Comparison of ENCODE assay signal across 22 mouse cellular contexts in genomic region chr2:73996986-73997385, GRCm38 (mm10).
"Had no signal": no experiment of that assay in that cellular context is flagged by ENCODE, and none has a peak within 500 bp of the region (broad histone marks: within the 10 kb centered on the region; RNA-seq: fewer than 3 reads in every experiment).

No protein-coding gene starts in this region.

- H3K36me3 ChIP-seq: heart, embryonic 13.5 days; heart, embryonic 15.5 days; hindbrain, embryonic 13.5 days; hindbrain, embryonic 15.5 days; limb, embryonic 13.5 days; limb, embryonic 15.5 days; liver, embryonic 12.5 days had no signal

- H3K27ac ChIP-seq: heart, adult 2 months; heart, embryonic 13.5 days; heart, embryonic 15.5 days; hindbrain, embryonic 13.5 days; hindbrain, embryonic 15.5 days; hindbrain, postnatal 0 days; limb, embryonic 13.5 days; limb, embryonic 15.5 days; liver, embryonic 12.5 days; liver, embryonic 14.5 days had no signal

- H3K4me3 ChIP-seq: heart, adult 2 months; heart, embryonic 13.5 days; heart, embryonic 15.5 days; hindbrain, embryonic 13.5 days; hindbrain, embryonic 15.5 days; limb, embryonic 13.5 days; limb, embryonic 15.5 days; liver, embryonic 12.5 days had no signal

- H3K4me1 ChIP-seq: heart, embryonic 13.5 days; heart, embryonic 15.5 days; limb, embryonic 15.5 days; liver, embryonic 12.5 days had no signal

- DNase-seq: gastrocnemius, postnatal 25 days; heart, adult 2 months; heart, postnatal 14 days; heart, postnatal 36 days; kidney, adult 18-20 months; kidney, adult 8-10 months; kidney, postnatal 14 days; kidney, postnatal 36 days; layer of hippocampus, adult 9-11 months; layer of hippocampus, postnatal 36 days; left cerebral cortex, postnatal 4 days had no signal

- ATAC-seq: hindbrain, postnatal 0 days; intestine, embryonic 16.5 days; liver, embryonic 12.5 days had no signal

- H3K9me3 ChIP-seq: heart, embryonic 13.5 days; heart, embryonic 15.5 days; hindbrain, embryonic 13.5 days; hindbrain, embryonic 15.5 days; limb, embryonic 13.5 days; limb, embryonic 15.5 days; liver, embryonic 12.5 days had no signal

- H3K27me3 ChIP-seq: hindbrain, embryonic 15.5 days had no signal

- H3K9ac ChIP-seq: heart, embryonic 13.5 days; heart, embryonic 15.5 days; hindbrain, embryonic 13.5 days; hindbrain, embryonic 15.5 days; limb, embryonic 13.5 days; limb, embryonic 15.5 days; liver, embryonic 12.5 days; liver, embryonic 14.5 days had no signal

- H3K4me2 ChIP-seq: heart, embryonic 11.5 days; heart, embryonic 13.5 days; heart, embryonic 15.5 days; hindbrain, embryonic 13.5 days; hindbrain, embryonic 15.5 days; limb, embryonic 13.5 days; limb, embryonic 15.5 days; liver, embryonic 12.5 days had no signal
